Mouse (Mus musculus): ENCODE results near the gene Gli1.

GRCm38 (mm10) chr10:127351285-127351595, 9.5 kb upstream of the Gli1 start:
- no peak for TF ChIP-seq CTCF (IDR thresholded peaks at IDR 0.05; ENCODE audit: low read depth)
- no peak for TF ChIP-seq EP300 (IDR thresholded peaks at IDR 0.05; ENCODE audit: low read depth)

Data from heart, postnatal 0 days (tissue).